Mouse (Mus musculus) liver, postnatal 0 days (tissue): ENCODE measurements at regions not wholly inside any gene's neighbourhood (a gene's known extent, or its start where the extent isn't known, plus 50 kb on each side); places are given as distances from the start of the nearest gene placed in this dataset.

Experiments used
- CTCF ChIP-seq: sonication (generic); IDR thresholded peaks from 2 replicates; pipeline ENCODE4 v1.5.1; 2016; ENCODE audit warnings: antibody characterized with exemption, low read depth
- EP300 ChIP-seq: IDR thresholded peaks from 2 replicates; pipeline ENCODE4 v1.6.1; 2016; ENCODE audit warnings: antibody characterized with exemption, low read depth, mild to moderate bottlenecking

DNA sequence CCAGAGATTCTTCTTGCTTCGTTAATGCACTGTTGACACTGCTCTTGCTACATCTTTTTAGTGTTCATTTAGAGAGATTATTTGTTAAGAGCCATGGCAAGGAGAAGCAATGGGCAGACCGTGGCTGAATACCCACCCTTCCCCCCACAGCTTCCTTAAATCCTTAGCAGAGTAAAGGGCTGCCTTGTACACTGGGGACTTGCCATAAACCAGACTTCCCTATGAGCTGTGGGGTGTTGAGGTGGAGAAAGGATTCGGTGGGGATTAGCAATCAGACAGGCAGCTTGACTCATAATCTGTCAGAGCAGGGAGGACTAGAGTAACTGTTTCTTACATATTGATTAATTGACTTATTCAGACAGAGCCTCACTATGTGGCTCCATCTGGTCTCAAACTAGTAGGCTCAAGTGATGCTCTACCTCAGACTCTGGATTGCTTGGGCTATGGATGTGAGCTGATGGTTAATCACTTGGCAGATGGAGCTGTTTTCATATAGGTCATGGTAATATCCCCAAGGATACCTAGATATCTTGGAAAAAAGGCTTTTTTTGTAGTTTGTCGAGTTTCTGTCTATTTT, 166.7 kb downstream of the Cmpk2 start:
- no peak for TF ChIP-seq CTCF
- TF ChIP-seq EP300, result no peak
